Mouse (Mus musculus): Measurements from ENCODE around the gene Asb18.

GRCm38 (mm10) chr1:90010077-90010476, 4.4 kb downstream of the Asb18 start:
- TF ChIP-seq POLR2A (IDR thresholded peaks at IDR 0.05; ENCODE audit: low read depth, low read length): no peak
- no peak for TF ChIP-seq CTCF (IDR thresholded peaks at IDR 0.05; ENCODE audit: extremely low read depth, insufficient read length, insufficient replicate concordance, low read depth, low read length)
